Mouse (Mus musculus): ENCODE results near the gene Rasa3.

GRCm38 (mm10) chr8:13706918-13707317 lies 29.5 kb upstream of the Rasa3 start:
- TF ChIP-seq POLR2A (IDR thresholded peaks at IDR 0.05; ENCODE audit: borderline replicate concordance, low read depth, low read length) (no peak), CTCF (IDR thresholded peaks at IDR 0.05; ENCODE audit: low read depth, low read length) (no peak)
